Mouse (Mus musculus) liver, postnatal 0 days (tissue): ENCODE results near the gene Pgpep1.

Experiments used
- CTCF ChIP-seq: sonication (generic); IDR thresholded peaks from 2 replicates; pipeline ENCODE4 v1.5.1; 2016; ENCODE audit warnings: antibody characterized with exemption, low read depth
- EP300 ChIP-seq: IDR thresholded peaks from 2 replicates; pipeline ENCODE4 v1.6.1; 2016; ENCODE audit warnings: antibody characterized with exemption, low read depth, mild to moderate bottlenecking

DNA sequence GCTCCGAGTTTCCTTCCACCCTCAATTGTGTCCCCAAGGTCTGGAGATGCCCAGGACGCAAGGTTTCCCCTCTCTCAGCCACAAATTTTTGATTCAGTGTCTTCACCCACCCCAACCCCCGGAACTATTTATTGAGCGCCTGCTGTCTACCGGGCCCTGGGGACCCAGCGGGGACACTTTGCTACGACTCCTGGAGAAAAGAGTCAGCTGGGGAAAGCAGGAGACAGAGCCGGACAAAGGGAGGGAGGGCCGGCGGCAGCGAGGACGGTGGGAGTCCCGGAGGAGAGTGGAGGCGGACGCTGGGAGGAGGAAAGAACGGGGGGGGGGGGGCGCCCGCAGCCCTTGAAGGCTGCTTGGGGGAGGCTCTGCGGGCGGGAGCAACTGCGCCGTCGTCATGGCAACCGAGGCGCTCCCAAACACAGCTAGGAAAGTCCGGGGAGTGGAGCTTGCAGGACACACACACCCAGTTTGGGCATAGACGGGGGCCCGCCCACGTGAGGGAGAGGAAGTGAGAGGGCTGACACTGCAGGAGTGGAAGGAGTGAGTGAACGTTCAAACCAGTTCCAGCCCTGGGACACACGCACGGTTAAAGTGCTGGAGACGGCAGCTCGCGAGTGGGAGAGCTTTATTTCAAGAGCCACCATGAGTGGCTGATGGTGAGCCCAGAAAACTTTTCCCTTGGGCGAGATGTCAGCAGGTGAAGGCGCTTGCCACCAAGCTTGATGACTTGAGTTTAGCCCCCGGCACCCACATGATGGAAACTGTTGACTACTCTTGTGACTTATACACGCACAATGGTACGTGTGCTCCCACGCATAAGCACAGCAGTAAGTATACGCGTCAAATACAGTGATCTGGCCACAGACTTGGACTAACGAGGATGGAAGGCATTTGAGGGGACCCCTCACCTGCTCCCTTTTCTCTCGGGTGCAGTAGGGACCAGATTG, 50.1 kb downstream of the Pgpep1 start:
- no peak for TF ChIP-seq CTCF
- TF ChIP-seq EP300, result no peak; the same call in 1 of the 2 replicates
